Mouse (Mus musculus): ENCODE measurements around the gene Cacnb4. TPM values are rescaled to one million over a fixed set of nuclear protein-coding genes. Genes with fewer than 3 reads are reported as not detected.

The Cacnb4 gene
- total RNA-seq, 2 experiments from 2014 or later: 0.17 to 0.20 TPM

- DNase-seq: no peak
These were observed 29.2 kb downstream of the Cacnb4 start for GRCm38 (mm10) chr2:52647255-52647998.

- DNase-seq: no peak
These were observed 33.0 kb downstream of the Cacnb4 start for GRCm38 (mm10) chr2:52643657-52644056.

GRCm38 (mm10) chr2:52639530-52639875 is 37.1 kb downstream of the Cacnb4 start:
- DNase-seq: no peak

- no peak for DNase-seq
These were observed 37.6 kb downstream of the Cacnb4 start for GRCm38 (mm10) chr2:52638857-52639529.

- DNase-seq: peak; percentile 5 to 46
These were observed 38.4 kb downstream of the Cacnb4 start for GRCm38 (mm10) chr2:52638226-52638625.

- no peak for DNase-seq
These were observed 40.6 kb downstream of the Cacnb4 start for GRCm38 (mm10) chr2:52636051-52636450.

- DNase-seq: no peak
These were observed 41.3 kb downstream of the Cacnb4 start for GRCm38 (mm10) chr2:52635358-52635757.

GRCm38 (mm10) chr2:52632880-52633279 is 43.8 kb downstream of the Cacnb4 start:
- peak; percentile 59 to 77 for DNase-seq

GRCm38 (mm10) chr2:52628186-52628585 is 48.4 kb downstream of the Cacnb4 start:
- no peak for DNase-seq

- no peak for DNase-seq
These were observed 50.4 kb downstream of the Cacnb4 start for GRCm38 (mm10) chr2:52626266-52626665.

GRCm38 (mm10) chr2:52625731-52626130 is 50.9 kb downstream of the Cacnb4 start:
- DNase-seq: no peak

- DNase-seq: no peak
These were observed 52.7 kb downstream of the Cacnb4 start for GRCm38 (mm10) chr2:52623921-52624404.

GRCm38 (mm10) chr2:52623461-52623860 is 53.2 kb downstream of the Cacnb4 start:
- peak; percentile 8 to 11 for DNase-seq

- no peak for DNase-seq
These were observed 54.0 kb downstream of the Cacnb4 start for GRCm38 (mm10) chr2:52622616-52623015.

- no peak for DNase-seq
These were observed 57.1 kb downstream of the Cacnb4 start for GRCm38 (mm10) chr2:52619406-52619974.

GRCm38 (mm10) chr2:52618804-52619203 is 57.8 kb downstream of the Cacnb4 start:
- no peak for DNase-seq

- no peak for DNase-seq
These were observed 61.2 kb downstream of the Cacnb4 start for GRCm38 (mm10) chr2:52615429-52615828.

- DNase-seq: peak; percentile 7 to 15
These were observed 62.7 kb downstream of the Cacnb4 start for GRCm38 (mm10) chr2:52613888-52614287.

- no peak for DNase-seq
These were observed 67.1 kb downstream of the Cacnb4 start for GRCm38 (mm10) chr2:52609486-52609885.

GRCm38 (mm10) chr2:52607857-52608485 is 68.7 kb downstream of the Cacnb4 start:
- DNase-seq: no peak

GRCm38 (mm10) chr2:52606331-52606730 is 70.3 kb downstream of the Cacnb4 start:
- DNase-seq: no peak

- peak; percentile 70 to 81 for DNase-seq
These were observed 71.3 kb downstream of the Cacnb4 start for GRCm38 (mm10) chr2:52605321-52605720.

- DNase-seq: no peak
These were observed 72.0 kb downstream of the Cacnb4 start for GRCm38 (mm10) chr2:52604651-52605020.

All from adrenal gland, postnatal 36 days (tissue).